Mouse (Mus musculus) heart, postnatal 4 days (tissue): ENCODE data around the gene Trmt10b. TPM values are rescaled to one million over a fixed set of nuclear protein-coding genes. Genes with fewer than 3 reads are reported as not detected.

Source experiments
- DNase-seq: peaks from one replicate; pipeline ENCODE4 v3.0.0; 2021
- total RNA-seq, 2 experiments: library from RNA; stranded (reverse); gene quantifications; 2 replicates each; pipeline ENCODE4 v1.2.3; 2021

The Trmt10b gene
- 1 to 10 TPM; 3.7 to 4.2 TPM for total RNA-seq

DNA sequence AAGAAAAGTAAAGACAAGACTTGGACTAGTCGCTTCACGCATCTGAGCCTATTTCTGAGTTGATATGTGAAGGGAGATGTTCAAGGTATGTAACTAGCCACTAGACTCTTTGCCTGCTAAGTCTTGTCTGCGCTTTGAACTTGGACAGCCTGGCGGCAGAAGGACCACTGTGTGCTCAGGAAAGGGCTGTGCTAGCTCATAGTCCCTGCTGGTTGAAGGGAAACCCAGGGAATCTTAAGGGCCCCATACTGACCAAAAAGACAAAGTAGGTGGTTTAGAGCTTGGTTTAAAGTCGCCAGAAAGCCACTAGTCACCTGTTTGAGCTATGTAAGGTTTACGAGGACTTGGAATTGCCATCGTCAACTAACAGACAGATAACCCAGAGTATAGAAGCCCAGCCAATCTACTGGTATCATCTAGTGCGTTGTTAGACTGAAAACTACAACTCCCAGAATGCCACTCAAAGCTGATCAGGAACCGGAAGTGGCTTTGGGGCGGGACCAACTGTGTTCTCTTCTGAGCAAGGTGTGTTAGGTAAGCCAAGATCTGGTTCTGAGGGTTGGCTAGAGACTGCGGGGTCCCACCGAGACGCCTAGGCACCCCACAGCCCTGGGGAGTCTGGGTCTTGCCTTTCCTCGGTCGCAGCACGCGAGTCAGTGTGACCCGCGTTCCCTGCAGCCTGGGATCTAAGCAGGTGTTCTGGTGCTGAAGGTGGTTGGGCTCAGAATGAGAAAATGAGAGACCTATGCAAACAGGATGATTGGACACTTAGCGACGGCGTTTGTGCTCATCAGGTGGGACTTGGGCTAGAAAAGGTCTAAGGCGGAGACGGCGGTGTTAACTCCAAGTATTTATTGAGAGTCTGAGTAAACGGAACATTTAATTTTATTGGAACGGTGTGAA is at the start of gene Trmt10b:
Trmt10b (plus strand) TSS at position 466 of the 903 bp plus-strand sequence.
- DNase-seq: peak; percentile 63

DNA sequence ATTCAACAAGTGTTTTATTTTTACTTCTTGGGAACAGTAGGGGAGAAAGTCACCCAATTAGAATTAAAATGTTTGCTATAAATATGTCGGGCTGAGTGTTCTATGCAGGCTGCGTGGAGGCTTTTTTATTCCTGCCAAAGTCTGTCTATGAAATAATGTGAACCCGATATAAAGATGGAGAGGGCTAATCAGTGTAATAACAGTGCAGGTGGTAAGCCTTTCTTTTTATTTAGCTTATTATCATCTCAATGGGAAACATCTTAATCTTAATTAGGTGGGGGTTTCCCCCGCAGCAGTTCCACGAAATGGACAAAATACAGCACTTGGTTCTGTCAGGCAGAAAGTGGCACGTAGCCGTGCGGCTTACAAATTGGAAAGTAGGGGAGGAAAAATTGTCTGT is 45.7 kb upstream of the Trmt10b start:
- no peak for DNase-seq

DNA sequence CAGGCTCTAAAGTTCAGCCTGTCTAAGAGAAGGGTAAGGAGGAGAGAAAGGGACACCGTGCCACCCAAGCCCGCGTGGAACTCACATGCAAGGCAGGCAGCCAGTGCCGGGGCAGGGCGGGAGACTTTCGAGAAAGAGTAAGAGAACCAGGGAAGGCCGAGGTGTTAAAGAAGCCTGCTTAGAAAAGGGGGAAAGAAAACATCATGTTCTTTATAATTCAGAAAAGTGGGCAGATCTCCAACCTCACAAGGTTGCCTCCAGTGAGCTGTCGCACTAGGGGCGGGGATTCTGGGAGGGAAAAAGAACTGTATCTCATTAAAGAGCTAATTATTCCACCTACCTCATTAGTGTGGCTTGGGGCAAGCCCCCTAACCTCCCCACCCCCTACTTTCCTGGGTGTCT is 44.1 kb upstream of the Trmt10b start:
- no peak for DNase-seq

DNA sequence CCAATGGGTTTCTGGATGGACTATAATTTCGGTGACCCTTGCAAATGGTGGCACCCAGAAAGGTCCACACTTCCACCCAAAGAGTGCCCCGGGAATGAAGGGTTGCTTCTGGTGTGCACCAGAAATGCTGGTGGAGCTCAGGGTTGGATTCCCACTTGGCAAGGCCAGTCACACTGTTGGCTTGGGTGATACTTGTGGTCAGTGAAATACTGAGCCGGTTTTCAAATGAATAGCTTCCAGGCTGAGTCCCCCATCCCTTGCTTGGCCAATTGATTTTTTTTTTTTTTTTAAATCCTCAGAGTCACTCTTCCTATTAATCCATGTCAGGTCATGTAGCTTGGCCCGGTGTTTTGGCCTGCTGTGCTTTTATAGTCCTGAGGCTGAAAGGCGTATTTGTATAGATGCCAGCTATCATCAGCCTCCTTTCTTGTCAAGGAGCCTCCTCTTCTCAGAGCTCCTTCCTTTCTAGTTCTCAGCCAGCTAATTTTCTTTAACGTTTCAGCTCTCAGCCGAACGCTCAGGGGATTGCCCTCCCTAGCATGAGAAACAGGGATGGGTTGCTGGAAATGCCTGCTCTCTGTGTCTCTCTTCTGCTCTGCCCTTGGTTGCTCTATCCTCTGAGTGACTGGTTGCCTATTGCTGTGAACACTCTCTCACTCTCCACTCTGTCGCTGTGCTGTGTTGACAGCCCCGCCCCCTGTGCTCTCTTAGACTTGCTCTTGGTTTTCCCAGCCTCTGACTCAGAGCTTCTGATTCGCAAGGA is 42.9 kb upstream of the Trmt10b start:
- DNase-seq: peak; percentile 10

DNA sequence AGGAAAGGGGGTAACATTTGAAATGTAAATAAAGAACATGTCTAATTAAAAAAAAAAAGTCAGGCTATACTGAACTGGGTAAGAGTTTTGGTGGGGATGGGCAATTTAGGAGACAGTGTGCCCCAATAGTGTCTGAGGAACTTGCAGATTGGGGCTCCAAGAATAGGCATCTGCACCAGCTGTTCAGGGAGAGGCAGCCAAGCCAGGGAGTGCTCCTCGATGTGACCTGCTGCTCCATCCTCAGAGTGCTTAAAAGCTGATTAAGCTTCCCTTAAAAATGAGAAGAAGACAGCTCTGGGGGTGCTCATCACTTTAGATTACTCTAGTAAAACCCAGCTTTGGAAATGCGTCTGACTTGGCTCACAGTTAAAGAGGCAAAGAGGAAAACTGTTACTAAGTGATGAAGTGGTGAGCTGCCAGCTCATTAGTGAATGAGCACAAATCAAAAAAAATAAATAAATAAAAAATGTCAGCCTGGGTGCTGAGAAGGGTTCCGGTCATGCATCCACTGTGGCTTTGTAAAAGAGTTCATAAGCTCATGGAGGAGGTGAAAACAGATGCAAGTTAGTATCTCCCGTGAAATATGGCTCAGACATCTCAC is 37.6 kb upstream of the Trmt10b start:
- no peak for DNase-seq

DNA sequence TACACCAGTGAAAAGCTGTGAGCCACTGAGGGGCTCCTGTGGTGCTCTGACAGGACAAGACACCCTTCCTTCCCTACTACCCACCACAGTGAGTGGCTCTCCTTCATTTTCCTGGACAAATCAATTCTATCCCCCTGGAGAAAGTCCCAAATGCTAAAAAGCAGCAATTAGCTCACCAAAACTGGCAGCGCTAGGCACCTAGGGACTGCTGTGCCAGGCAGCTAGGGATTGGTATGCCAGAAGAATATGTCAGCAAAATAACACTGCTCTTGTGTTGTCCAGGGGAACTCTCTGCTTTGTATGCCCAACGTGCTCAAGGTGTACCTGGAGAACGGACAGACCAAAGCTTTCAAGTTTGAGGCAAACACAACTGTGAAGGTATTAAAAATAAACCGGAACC is 35.4 kb upstream of the Trmt10b start:
- no peak for DNase-seq

DNA sequence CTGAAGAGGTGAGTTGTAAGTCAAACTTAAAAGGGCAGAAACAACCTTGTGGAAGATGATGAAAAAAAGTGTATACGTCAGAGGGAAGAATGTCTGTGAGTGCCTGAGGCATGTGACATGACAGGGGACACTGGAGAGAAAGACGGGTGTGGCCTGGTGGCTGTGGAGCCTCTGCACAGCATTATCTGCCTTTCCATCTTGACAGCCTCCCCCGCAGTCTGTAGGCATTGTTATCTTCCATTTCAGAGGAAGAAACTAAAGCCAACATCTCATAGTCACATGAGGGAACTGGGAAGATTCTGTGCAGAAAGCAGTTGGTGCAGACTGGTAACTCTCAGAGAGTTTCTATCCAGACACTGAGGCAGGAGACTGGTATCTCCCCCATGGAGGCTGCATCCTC is 29.0 kb upstream of the Trmt10b start:
- DNase-seq: no peak

DNA sequence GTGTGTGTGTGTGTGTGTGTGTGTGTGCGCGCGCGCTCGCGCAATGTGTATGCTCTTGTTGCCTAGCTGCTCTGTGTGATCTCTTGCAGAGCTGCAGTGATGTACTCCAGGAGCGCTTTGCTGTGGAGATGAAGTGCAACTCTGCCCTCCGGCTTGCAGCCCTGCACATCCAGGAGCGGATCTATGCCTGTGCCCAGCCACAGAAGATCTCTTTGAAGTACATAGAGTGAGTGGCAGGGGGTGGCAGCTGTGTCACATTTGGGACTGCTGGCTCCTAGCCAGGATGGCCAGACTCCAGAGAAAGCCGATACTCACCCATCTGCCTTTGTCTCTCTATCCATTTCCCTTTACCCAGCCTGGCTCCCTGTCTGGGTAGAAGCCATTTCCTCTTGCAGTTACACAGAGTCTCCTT is 25.9 kb upstream of the Trmt10b start:
- peak; percentile 26 for DNase-seq

DNA sequence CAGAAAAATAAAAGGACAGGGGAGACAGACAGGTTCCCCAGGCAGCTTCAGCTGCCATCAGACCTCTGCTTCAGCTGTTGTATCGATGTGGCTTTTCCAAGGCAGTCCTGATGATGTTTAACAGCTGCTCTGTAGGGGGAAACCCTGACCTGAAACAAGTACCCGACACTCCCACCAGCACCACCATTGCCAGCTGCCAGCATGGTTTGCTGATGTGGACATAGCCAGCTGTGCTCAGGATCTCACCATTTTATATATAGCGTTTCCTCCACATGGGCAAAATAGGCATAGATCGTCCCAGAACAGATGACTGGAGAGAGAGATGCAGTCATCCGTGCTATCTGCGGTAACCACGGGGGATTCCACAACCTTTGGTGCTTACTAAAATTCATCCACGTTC is 21.2 kb upstream of the Trmt10b start:
- no peak for DNase-seq

DNA sequence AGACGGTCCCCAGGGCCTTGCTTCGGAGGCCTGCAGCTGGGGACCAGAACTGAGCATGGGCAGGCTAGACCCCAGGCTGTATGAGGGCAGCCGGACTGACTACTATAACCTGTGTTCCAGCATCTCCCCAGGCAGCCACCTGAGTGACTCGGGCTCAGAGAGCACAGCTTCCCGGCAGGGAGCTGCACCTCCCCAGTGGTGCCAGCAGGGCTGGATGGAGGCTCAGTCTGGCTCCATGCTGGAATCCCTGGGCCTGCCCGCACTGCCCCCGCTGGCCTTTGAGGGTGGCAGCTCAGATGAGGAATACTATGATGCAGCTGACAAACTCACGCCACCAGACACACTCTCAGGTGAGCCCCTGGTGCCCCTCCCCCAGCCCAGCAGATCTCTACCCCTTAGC is 17.6 kb upstream of the Trmt10b start:
- DNase-seq: peak; percentile 22

DNA sequence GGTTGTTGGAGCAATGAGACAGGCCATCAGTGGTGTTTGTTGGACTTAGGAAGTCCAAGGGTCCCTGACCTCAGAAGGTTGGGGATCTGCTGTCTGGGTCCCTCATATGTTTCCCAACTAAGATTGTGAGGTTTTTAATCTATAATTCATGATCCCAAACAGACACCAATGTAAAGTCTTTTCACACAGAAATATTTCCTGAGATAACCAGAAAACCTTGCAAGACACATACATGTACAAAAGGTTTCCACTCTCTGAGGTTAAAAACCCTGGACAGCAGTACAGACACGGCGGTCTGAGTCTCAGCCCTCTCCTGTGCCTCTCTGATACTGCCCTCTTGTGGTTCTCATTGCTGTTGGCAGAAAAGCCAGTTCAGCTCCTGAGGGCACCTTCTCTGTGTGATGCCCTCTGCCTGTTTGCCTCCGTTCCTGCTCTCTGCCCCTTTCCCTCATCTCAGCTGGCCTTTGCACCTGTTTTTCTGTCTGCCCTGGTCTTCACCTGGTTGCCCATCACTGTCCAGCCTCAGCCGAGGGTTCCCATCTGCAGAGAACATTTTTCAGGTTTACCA is 16.9 kb upstream of the Trmt10b start:
- peak; percentile 79 for DNase-seq

DNA sequence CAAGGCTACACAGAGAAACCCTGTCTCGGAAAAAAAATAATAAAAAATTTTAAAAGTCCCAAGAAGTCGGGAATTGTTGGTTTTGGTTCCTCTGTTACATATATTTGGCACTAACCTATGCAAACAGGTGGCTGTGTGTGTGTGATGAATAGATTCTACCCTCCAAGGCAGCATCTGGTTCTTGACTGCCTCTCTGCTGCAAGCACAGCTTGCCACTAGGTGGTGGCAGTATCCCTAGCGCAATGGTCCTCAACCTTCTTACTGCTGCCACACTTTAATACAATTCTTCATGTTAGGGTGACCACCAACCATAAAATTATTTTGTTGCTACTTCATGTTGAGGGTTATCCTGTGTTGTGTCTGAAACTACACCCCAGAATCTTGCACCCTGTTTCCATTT is 10.6 kb upstream of the Trmt10b start:
- no peak for DNase-seq

DNA sequence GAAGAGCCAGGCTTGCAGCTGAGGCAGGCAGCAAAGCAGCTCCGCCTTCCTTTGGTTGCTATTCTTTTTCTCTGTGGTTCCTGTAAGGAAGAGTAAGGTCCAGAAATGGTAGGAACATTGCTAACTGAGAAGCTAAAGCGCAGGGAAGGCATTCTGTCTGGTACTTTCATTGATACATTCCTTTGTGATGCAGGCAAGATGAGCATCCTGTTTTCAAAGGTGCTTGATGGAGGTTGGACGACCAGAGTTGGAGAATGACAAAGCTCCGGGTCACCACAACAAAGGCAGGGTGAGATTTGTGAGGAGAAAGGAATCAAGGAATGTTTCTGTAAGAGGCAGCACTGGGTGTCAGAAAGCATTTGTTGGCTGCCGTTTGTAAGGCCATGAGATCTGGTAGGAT is 9.0 kb upstream of the Trmt10b start:
- no peak for DNase-seq

DNA sequence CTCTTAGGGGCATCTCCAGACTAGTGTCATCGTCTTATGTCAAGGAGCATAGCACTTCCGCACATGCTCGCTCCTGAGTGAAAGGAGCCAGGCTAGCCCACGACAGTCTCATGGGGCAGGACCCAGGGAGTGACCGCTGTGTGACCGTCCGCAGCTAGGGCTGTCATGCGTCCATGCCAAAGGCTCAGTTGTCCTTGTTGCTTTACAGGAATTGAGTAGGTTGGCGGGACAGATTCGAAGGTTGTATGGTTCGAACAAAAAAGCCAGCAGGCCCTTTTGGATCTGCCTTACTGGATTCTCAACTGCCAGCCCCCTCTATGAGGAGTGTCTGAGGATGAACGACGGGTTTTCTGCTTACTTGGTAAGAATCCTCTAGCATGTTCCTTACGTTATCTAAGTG is 8.6 kb downstream of the Trmt10b start:
- no peak for DNase-seq

DNA sequence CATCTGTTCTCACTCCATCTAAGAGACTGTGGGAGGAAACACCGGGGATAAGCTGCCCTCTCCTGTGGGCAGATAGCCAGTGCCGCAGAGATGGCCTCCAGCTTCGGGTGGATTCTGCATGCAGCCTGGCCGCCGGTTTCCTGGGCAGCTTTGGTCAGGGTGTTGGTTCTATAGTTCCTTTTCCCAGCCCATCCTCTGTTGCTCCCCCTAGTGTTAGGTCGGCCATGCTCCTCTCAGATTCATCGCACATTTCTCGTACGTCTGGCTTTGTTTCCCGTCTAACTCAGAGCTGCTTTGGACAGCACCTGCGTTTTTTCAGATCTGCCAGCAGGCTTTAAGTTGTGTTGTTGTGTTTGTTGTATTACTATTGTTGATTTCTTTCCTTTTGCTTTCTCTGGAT is 11.1 kb downstream of the Trmt10b start:
- peak; percentile 27 for DNase-seq

DNA sequence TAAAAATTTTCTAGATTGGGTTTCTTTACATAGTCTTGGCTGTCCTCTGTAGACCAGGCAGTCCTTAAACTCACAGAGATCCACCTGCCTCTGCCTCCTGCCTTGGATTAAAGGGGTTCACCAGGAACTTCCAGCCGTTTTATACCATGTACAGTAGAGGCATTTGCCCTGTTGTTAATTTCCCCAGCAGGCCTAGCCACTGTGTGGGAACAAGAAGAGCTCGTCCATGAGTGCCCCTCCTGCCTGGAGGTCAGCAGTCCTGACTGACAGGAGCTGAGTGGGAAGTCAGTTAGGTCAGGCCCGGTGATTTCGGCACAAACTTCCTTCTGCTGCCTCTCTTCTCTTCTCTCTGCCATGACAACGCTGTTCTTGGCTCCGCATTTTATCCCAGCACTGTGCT is 11.7 kb downstream of the Trmt10b start:
- DNase-seq: no peak

DNA sequence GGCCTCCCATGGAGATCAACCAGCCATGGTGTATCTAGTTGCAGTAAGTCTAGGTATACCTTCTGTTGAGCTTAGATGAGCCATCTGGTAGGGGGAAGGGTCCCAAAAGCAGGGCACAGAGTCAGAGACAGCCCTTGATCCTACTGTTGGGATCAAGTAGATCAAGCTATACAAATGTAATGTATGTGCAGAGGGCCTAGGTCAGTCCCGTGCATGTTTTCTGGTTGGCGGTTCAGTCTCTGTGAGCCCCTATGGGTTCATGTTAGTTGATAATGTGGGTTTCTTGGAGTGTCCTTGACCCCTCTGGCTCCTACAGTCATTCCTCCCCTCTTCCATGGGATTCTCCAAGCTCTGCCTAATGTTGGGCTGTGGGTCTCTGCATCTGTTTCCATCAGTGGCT is 14.1 kb downstream of the Trmt10b start:
- no peak for DNase-seq

DNA sequence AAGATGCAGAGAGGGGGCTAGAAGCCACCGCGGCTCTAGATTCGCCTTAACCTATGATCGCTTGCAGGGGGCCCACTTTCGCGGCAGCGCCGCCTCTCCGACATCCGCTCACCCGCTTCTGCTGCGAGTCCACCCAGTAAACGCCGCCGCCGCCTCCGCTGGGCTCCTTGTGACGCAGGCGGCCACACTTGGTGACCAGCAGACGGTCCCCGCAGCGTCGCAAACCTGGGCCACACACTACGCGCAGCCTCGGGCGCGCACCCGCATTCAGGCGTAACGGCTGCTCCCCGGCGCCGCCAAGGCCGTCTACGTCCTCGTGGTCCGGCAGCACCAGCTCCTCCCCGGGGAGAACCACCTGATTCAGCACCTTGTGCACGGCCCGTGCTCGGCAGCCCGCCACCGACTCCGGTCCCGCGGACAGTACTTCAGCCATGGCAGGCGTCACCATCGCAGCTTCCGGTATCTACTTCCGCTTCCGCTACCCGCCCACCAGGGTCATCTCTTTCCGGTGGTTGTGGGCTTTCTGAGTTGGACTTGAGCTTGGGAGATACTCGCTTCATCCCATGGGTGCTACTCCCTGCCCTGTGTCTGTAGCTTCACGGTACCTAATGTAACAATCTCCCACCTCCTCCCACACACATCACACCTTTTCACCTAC is 23.4 kb downstream of the Trmt10b start:
- peak; percentile 86 for DNase-seq

DNA sequence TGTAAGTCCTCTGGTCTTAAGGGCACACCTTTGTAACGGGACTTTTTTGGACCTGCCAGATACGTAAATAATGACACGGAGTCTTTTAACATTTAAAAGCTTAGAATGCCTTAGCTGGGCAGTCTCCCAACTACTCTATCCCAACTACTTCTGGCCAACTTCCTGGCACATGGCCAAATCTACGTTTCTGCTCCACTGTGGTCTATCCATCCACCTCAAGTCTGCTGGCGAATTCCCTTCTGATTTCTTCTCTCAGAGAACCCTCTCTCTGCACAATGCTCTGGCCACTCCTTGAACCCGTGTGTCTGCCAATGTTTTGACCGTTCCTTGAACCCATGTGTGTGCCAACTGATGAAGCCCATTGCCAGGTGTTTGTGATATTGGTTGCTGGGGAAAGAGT is 34.2 kb downstream of the Trmt10b start:
- no peak for DNase-seq

DNA sequence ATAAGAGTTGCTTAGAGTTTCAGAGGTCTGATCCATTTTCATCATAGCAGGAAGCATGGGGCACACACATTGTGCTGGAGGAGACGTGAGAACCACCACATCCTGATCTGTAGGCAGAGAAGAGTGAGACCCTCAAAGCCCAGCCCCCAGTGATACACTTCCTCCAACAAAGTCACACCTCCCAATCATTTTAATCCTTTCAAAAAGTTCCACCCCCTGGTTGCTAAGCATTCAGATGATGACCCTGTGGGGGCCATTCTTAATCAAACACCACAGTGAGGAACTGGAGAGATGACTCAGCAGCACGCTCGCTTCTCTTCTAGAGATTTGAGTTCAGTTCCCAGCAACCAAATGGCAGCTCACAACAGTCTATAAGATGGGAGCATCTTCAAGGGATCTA is 35.5 kb downstream of the Trmt10b start:
- DNase-seq: no peak

DNA sequence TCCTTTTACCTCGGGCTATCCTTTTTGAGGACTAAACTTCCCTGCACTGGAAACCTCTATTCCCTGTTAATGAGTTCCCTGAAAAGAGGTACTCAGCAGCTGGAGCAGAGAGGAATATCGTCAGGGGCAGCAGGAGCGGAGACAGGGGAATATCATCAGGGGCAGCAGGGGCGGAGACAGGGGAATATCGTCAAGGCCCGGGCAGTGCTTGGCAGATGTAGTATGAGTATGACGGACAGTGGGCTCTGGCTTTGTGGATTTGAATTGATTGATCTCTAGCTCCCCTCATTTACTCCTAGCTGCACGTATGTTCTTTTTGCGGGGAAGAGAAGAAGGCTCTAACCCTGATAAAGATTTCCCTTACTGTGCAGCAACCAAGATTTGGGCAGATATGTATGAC is 44.3 kb downstream of the Trmt10b start:
- no peak for DNase-seq

DNA sequence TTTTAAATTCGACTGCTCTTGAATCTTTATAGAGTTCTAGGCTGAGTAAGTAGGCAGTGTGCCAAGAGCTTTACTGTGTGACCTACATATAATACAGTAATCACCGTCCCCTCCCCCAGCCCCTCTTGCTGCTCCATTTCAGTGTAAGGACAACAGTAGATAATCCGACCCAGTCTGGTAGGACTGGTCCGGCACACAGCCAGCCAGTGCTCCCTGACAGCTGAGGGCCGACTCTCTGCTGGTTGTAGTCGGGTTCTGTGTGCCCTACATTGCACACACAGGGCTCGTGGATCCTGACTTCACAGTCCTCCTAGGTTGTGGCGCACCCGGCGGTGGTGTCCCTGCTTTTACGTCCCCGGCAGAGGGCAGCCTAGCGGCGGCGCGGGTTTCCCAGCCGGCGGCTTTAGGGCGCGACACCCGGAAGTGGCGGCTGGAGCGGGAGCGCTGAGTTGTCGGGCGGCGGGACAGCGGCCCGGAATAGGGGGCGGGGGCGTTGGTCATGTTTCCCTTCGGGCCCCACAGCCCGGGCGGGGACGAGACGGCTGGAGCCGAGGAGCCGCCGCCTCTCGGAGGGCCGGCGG is 44.8 kb downstream of the Trmt10b start, which contains the start of gene Dcaf10:
Dcaf10 (plus strand) TSS at position 433 of the 581 bp plus-strand sequence.
- peak; percentile 97 for DNase-seq
